Mouse (Mus musculus): Measurements from ENCODE around the gene Gcfc2. TPM values are rescaled to one million over a fixed set of nuclear protein-coding genes. Genes with fewer than 3 reads are reported as not detected.
A peak's percentile ranks its signal among the peaks of the same experiment; 100 is the strongest.

Gene Gcfc2
- 20.9 and 23.4 TPM in 2 replicates for polyA plus RNA-seq (2016; fragmentation: Nextera tagmentation; extraction: Ambion mirVana)

DNA sequence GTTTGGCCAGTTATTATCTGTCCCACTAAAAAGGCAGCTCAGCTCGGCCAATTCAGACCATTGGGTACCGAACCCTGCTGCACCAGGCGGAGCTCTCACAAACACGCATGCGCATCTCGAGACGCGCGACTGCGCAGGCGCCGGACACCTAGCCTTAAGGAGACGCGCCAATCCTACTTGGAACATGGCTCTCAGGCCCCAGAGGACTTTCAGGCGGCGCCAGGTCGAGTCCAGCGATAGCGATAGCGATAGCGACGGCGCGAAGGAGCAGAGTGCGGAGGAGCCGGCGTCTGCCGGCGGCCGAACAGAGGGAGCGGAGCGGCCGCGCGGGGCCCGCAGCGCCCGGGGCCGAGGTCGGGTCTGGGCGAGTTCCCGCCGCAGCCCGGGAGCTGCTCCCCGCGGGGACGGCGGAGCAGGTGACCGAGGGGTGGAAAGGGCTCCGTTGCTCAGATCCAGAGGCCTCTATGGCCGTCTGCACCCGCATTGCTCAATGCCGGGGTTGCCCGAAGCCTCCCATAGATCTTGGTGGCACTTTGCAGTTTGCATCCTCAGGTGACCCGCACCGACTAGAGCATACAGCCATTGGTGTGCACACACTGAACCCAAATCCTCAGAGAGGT lies at the start of gene Gcfc2:
Gene Gcfc2 (plus strand): TSS at position 147 of the 620 bp plus-strand sequence.
- H3K4me2 ChIP-seq (replicated peaks), result peak within 1 kb of the TSS; percentile 66
- H3K9me3 ChIP-seq, result no peaks in the 10 kb centered on the region
- H3K27me3 ChIP-seq, result no peaks in the 10 kb centered on the region
- H3K4me1 ChIP-seq, result peaks cover 6% of the 10 kb centered on the region; the same call in 1 of the 2 replicates
- H3K36me3 ChIP-seq, result peaks cover 21% of the 10 kb centered on the region
- H3K27ac ChIP-seq, result peak within 1 kb of the TSS; percentile 63; the same call in 1 of the 2 replicates
- H3K4me3 ChIP-seq, result peak within 1 kb of the TSS; percentile 86
- ATAC-seq (ENCODE audit: insufficient number of reproducible peaks, insufficient read depth, low FRiP score, low TSS enrichment), result peak; percentile 87
- H3K9ac ChIP-seq, result peak within 1 kb of the TSS; percentile 93
- under 1% methylated on average over 56 of the region's 56 CpGs for WGBS

GRCm38 (mm10) chr6:81895678-81896230 lies 27.7 kb upstream of the Gcfc2 start:
- no peak overlapping the region for H3K4me2 ChIP-seq (replicated peaks)
- 74% methylated on average over 3 of the region's 3 CpGs for WGBS
- no peak overlapping the region for H3K9ac ChIP-seq
- no peaks in the 10 kb centered on the region for H3K4me1 ChIP-seq
- no peaks in the 10 kb centered on the region for H3K36me3 ChIP-seq
- H3K4me3 ChIP-seq, result no peak overlapping the region
- no peaks in the 10 kb centered on the region for H3K27me3 ChIP-seq
- no peak for ATAC-seq (ENCODE audit: insufficient number of reproducible peaks, insufficient read depth, low FRiP score, low TSS enrichment)
- no peak overlapping the region for H3K27ac ChIP-seq
- no peaks in the 10 kb centered on the region for H3K9me3 ChIP-seq

DNA sequence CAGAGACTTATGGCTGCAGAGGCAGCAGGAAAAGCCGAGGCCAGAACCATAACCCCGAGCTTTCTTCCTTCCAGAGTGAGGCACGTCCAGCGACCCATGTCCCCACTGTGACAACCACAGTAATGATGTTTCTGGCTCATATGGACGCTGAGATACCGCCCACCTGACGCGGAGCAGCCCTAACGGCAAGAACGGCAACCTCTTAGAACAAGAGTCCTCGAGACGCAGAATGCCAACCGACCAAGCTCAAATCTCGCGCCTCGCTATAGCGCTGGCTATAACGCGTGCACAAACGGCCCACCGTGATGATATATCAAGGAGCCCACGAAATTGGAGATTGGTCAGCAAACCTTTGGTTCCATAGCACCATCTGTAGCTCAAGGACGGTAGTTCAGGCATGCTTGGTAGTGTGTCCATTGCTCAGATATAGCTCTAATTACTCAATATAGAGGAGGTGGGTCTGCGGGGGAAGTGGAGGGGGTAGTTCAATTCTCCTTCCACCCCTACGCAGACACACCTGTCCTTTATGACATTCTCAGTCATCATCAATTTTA lies 13.1 kb upstream of the Gcfc2 start:
- no peaks in the 10 kb centered on the region for H3K9me3 ChIP-seq
- H3K4me3 ChIP-seq, result no peak overlapping the region
- H3K27ac ChIP-seq, result no peak overlapping the region
- H3K4me1 ChIP-seq, result no peaks in the 10 kb centered on the region
- ATAC-seq (ENCODE audit: insufficient number of reproducible peaks, insufficient read depth, low FRiP score, low TSS enrichment), result no peak
- no peak overlapping the region for H3K4me2 ChIP-seq (replicated peaks)
- H3K36me3 ChIP-seq, result no peaks in the 10 kb centered on the region
- no peaks in the 10 kb centered on the region for H3K27me3 ChIP-seq
- WGBS, result 85% methylated on average over 25 of the region's 25 CpGs
- H3K9ac ChIP-seq, result no peak overlapping the region

DNA sequence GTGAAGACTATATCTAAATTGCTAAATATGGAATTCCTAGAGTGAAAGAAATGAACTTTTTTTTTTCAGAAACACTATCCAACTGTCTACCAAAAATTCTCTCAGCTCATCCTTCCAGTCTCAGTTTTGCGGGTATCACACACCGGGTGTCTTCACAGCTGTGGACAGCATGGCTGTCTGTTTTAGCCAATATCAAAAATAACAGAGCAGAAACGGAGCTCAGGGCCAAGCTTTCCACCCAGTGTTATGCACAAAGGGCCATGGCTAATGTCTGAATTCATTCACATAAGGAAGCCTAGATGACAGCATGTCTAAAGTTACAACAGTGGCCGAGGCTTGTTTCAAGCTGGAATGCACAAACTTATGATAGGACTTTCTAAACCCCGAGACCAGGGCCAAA lies 12.2 kb upstream of the Gcfc2 start:
- Histone ChIP-seq H3K4me1 (no peaks in the 10 kb centered on the region), H3K4me2 (replicated peaks) (no peak overlapping the region), H3K9ac (no peak overlapping the region), H3K27me3 (no peaks in the 10 kb centered on the region), H3K27ac (no peak overlapping the region), H3K4me3 (no peak overlapping the region), H3K9me3 (no peaks in the 10 kb centered on the region), H3K36me3 (no peaks in the 10 kb centered on the region)
- ATAC-seq (ENCODE audit: insufficient number of reproducible peaks, insufficient read depth, low FRiP score, low TSS enrichment), result no peak
- WGBS, result 88% methylated on average over 5 of the region's 5 CpGs

DNA sequence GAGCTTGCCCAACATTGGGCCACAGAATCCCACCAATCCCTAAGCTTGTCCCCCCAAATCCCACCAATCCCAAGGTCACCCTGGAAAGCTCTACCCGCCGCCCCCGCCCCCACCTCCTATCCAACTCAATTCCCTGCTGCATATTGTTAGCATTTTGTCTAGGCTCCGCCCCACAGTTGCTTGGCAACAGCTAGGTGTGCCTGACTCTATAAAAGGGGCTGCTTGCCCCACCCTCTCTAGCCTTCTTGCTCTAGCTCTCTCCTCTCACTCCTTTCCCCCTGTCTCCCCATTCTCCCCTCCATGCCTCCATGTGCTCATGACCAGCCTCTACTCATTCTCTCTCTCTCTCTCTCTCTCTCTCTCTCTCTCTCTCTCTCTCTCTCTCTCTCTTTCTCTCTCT lies 11.8 kb upstream of the Gcfc2 start:
- Histone ChIP-seq H3K27me3 (no peaks in the 10 kb centered on the region), H3K4me1 (no peaks in the 10 kb centered on the region), H3K9ac (no peak overlapping the region), H3K27ac (no peak overlapping the region), H3K9me3 (no peaks in the 10 kb centered on the region), H3K36me3 (no peaks in the 10 kb centered on the region), H3K4me2 (replicated peaks) (no peak overlapping the region), H3K4me3 (no peak overlapping the region)
- WGBS, result 79% methylated on average over 4 of the region's 4 CpGs
- ATAC-seq (ENCODE audit: insufficient number of reproducible peaks, insufficient read depth, low FRiP score, low TSS enrichment), result no peak

GRCm38 (mm10) chr6:81912177-81912576 lies 11.3 kb upstream of the Gcfc2 start:
- ATAC-seq (ENCODE audit: insufficient number of reproducible peaks, insufficient read depth, low FRiP score, low TSS enrichment), result no peak
- no peaks in the 10 kb centered on the region for H3K27me3 ChIP-seq
- no peak overlapping the region for H3K4me2 ChIP-seq (replicated peaks)
- no peaks in the 10 kb centered on the region for H3K36me3 ChIP-seq
- no peak overlapping the region for H3K4me3 ChIP-seq
- H3K27ac ChIP-seq, result no peak overlapping the region
- H3K9ac ChIP-seq, result no peak overlapping the region
- H3K9me3 ChIP-seq, result no peaks in the 10 kb centered on the region
- H3K4me1 ChIP-seq, result no peaks in the 10 kb centered on the region
- WGBS, result 78% methylated on average over 3 of the region's 3 CpGs

GRCm38 (mm10) chr6:81924304-81924703 lies 835 bp downstream of the Gcfc2 start:
- no peaks in the 10 kb centered on the region for H3K27me3 ChIP-seq
- H3K4me1 ChIP-seq, result peaks cover 6% of the 10 kb centered on the region; the same call in 1 of the 2 replicates
- peak overlapping the region; percentile 93 for H3K9ac ChIP-seq
- peaks cover 21% of the 10 kb centered on the region for H3K36me3 ChIP-seq
- WGBS, result 14% methylated on average over 5 of the region's 5 CpGs
- no peaks in the 10 kb centered on the region for H3K9me3 ChIP-seq
- no peak for ATAC-seq (ENCODE audit: insufficient number of reproducible peaks, insufficient read depth, low FRiP score, low TSS enrichment)
- no peak overlapping the region for H3K27ac ChIP-seq
- peak overlapping the region; percentile 66 for H3K4me2 ChIP-seq (replicated peaks)
- H3K4me3 ChIP-seq, result peak overlapping the region; percentile 86

GRCm38 (mm10) chr6:81929402-81929801 lies 5.9 kb downstream of the Gcfc2 start:
- H3K4me3 ChIP-seq, result no peak overlapping the region
- 90% methylated on average over 4 of the region's 4 CpGs for WGBS
- no peaks in the 10 kb centered on the region for H3K9me3 ChIP-seq
- H3K9ac ChIP-seq, result no peak overlapping the region
- no peak overlapping the region for H3K27ac ChIP-seq
- peaks cover 3% of the 10 kb centered on the region; the same call in 1 of the 2 replicates for H3K4me1 ChIP-seq
- no peak for ATAC-seq (ENCODE audit: insufficient number of reproducible peaks, insufficient read depth, low FRiP score, low TSS enrichment)
- peaks cover 63% of the 10 kb centered on the region for H3K36me3 ChIP-seq
- H3K4me2 ChIP-seq (replicated peaks), result no peak overlapping the region
- H3K27me3 ChIP-seq, result no peaks in the 10 kb centered on the region

GRCm38 (mm10) chr6:81933281-81933680 lies 9.8 kb downstream of the Gcfc2 start:
- Histone ChIP-seq H3K9me3 (no peaks in the 10 kb centered on the region), H3K36me3 (peaks cover 66% of the 10 kb centered on the region), H3K4me3 (no peak overlapping the region), H3K4me2 (replicated peaks) (no peak overlapping the region), H3K27me3 (no peaks in the 10 kb centered on the region), H3K9ac (no peak overlapping the region), H3K4me1 (no peaks in the 10 kb centered on the region), H3K27ac (no peak overlapping the region)
- ATAC-seq (ENCODE audit: insufficient number of reproducible peaks, insufficient read depth, low FRiP score, low TSS enrichment), result no peak
- 94% methylated on average over 3 of the region's 3 CpGs for WGBS

- Histone ChIP-seq H3K9me3 (no peaks in the 10 kb centered on the region), H3K9ac (no peak overlapping the region), H3K4me1 (no peaks in the 10 kb centered on the region), H3K27ac (no peak overlapping the region), H3K27me3 (no peaks in the 10 kb centered on the region), H3K4me3 (no peak overlapping the region), H3K36me3 (peaks cover 67% of the 10 kb centered on the region), H3K4me2 (replicated peaks) (no peak overlapping the region)
- 89% methylated on average over 5 of the region's 5 CpGs for WGBS
- ATAC-seq (ENCODE audit: insufficient number of reproducible peaks, insufficient read depth, low FRiP score, low TSS enrichment), result no peak
Observed at GRCm38 (mm10) chr6:81941718-81942117, 18.2 kb downstream of the Gcfc2 start.

DNA sequence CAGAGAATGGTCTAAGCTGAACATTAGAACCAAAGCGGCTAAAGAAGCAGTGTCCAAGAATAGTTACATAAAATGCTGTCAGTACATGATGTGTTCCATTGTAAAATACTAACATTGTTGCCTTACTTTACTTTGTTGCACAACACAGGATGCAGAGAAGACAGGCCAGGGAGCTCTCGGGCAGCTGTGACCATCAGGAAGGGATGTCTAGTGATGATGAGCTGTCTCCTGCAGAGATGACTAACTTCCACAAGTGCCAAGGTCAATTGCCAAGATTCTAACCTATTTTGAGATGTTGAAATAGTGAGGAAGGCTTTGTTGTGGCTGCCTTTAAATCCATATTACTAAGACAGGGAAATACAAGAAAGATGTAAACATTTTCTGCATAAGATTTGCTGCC lies 19.8 kb downstream of the Gcfc2 start:
- H3K4me1 ChIP-seq, result no peaks in the 10 kb centered on the region
- no peaks in the 10 kb centered on the region for H3K27me3 ChIP-seq
- peaks cover 76% of the 10 kb centered on the region for H3K36me3 ChIP-seq
- no peak overlapping the region for H3K4me2 ChIP-seq (replicated peaks)
- no peak for ATAC-seq (ENCODE audit: insufficient number of reproducible peaks, insufficient read depth, low FRiP score, low TSS enrichment)
- WGBS, result 90% methylated on average over 2 of the region's 2 CpGs
- no peak overlapping the region for H3K4me3 ChIP-seq
- no peak overlapping the region for H3K9ac ChIP-seq
- no peak overlapping the region for H3K27ac ChIP-seq
- no peaks in the 10 kb centered on the region for H3K9me3 ChIP-seq

DNA sequence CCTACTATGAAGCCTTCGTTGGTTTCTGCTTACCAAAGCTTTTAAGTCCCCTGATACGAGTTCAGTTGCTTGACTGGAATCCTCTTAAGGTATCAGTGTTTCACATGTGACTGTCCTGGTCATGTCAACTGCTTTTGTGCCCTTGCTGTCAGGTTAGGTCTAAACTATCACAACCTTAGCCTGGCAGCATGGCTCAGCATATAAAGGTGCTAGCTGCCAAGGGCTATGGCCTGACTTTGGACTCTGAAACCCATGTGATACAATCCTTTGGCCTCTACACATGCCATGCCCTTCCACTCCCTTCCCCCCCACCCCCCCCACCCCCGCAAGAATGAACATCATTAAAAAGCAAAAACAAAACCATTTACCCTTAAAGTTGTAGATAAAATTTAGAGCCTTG lies 21.0 kb downstream of the Gcfc2 start:
- 87% methylated on average over 3 of the region's 3 CpGs for WGBS
- no peak overlapping the region for H3K4me3 ChIP-seq
- no peak overlapping the region for H3K9ac ChIP-seq
- no peaks in the 10 kb centered on the region for H3K27me3 ChIP-seq
- H3K4me1 ChIP-seq, result no peaks in the 10 kb centered on the region
- no peak overlapping the region for H3K27ac ChIP-seq
- ATAC-seq (ENCODE audit: insufficient number of reproducible peaks, insufficient read depth, low FRiP score, low TSS enrichment), result no peak
- no peaks in the 10 kb centered on the region for H3K9me3 ChIP-seq
- peaks cover 82% of the 10 kb centered on the region for H3K36me3 ChIP-seq
- H3K4me2 ChIP-seq (replicated peaks), result no peak overlapping the region

Measured in embryonic facial prominence, embryonic 12.5 days (tissue).